Mouse (Mus musculus) thymus, postnatal 4 days (tissue): ENCODE measurements around the gene Vamp2.
"Not testable (repeated sequence)": the region's sequence is repeated elsewhere in the genome, so short reads cannot be mapped to it uniquely, and the experiment has no call there.

ENCODE experiments used
- DNase-seq: peaks from one replicate; pipeline ENCODE4 v3.0.0; 2021

The Vamp2 gene

DNA sequence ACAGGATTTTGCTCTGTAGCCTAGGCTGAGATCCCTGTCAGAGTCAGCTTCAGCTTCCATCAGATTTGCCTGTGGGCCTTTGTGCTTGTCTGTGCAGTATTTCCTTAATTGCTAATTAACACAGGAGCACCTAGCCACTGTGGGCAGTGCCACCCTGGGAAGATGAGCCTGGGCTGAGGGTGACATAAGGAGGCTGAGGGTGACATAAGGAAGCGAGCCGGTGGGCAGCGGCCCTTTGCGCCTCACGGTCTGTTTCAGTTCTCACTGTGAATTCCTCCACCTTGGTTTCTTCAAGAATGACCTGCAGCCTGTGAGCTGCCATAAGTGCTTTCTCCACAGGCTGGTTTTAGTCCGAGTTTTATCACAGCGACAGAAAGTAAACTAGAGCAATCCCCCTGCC, 6.7 kb upstream of the Vamp2 start:
- DNase-seq: no peak

DNA sequence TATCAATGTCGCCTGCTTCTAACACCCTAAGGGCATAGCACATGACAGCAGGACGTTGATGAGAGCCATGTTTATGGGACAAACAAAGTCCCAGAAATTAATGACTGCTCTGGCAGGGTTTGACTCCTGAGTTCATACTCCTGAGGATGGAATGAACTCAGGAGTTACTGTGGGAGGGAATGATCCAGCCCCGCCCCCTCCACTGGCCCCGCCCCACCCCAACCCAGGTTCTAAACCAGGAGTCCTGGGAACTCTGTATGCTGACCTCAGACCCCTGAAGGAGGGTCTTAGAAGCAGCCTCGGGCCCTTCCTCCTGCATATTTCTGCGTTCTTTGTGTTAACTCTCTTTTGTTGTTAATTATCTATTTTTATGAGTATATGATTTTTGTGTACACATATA, 2.7 kb upstream of the Vamp2 start:
- no peak for DNase-seq

DNA sequence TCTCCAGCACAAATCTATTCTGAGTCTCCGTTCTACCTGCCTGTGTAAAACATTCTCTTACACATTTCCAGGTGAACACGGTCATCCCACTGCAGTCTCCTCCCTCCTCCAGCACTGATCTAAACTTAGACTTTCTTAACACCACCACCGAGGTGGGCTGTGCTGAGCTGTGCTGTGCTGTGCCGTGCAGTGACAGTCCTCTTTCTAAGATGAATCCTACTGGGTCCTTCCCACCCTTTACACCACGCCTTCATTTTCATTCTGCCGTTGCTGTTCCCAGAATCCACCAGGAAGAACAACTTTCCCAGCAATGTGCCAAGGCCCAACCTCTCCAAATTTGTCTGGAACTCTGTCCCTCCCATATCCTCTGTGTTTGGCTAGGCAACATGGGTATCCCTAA, 1.9 kb upstream of the Vamp2 start:
- DNase-seq: no peak

- DNase-seq: no peak
These were observed 1.2 kb upstream of the Vamp2 start for GRCm38 (mm10) chr11:69087082-69087481.

- DNase-seq: no peak
These were observed 693 bp upstream of the Vamp2 start for GRCm38 (mm10) chr11:69087597-69087996.

DNA sequence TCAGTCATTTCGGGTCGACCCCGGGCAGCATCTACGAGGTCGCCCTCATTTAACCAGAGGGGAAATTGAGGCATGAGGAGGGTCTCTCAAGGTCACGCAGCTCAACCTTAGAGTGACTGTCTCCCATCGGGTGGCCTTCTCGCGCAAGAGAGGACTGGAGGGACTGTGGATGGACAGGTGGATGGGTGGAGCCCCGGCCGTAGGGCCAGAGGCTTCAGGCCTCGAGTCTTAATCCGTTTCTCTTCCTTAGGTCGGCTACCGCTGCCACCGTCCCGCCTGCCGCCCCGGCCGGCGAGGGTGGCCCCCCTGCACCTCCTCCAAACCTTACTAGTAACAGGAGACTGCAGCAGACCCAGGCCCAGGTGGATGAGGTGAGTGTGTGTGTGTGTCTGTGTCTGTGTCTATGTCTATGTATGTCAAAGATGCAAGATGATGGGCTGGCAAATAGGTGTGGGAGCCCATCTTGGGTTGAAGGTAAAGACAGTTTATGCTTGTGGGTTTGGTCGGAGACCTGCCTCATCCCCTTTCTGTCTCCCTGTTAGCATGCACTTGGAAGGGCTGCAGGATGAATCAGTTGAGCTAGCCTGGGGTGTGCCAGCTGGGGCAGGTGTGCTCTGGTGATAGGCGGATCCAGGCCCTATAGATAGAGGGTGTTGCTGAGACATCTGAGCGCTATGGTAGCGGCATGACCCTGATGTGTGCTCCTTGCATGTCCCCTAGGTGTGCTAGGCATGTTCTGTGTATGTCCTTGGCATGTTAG, 746 bp downstream of the Vamp2 start:
- no peak for DNase-seq

- no peak for DNase-seq
These were observed 1.5 kb downstream of the Vamp2 start for GRCm38 (mm10) chr11:69089616-69090290.

GRCm38 (mm10) chr11:69090367-69090766, 2.1 kb downstream of the Vamp2 start:
- no peak for DNase-seq

- DNase-seq: no peak
These were observed 3.5 kb downstream of the Vamp2 start for GRCm38 (mm10) chr11:69091566-69092385.

DNA sequence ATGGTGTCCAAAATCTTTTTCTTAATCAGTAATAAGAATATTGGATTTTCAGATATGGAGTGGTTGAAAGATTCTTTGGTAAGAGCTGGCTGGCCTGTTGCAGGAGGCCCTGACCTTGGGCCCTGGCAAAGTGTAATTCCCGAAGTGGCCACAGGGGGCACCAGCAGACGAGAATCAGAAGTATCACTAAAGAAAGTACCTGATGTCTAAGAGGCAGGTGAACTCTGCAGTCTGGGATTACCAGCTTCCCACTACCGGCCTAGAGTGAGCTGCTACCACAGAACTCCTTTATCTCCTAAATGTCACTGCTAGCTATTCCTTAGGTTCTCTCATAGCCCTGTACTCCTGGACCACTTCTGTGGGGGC, 4.1 kb downstream of the Vamp2 start:
- DNase-seq: peak; percentile 95

- no peak for DNase-seq
These were observed 4.6 kb downstream of the Vamp2 start for GRCm38 (mm10) chr11:69092871-69093270.

DNA sequence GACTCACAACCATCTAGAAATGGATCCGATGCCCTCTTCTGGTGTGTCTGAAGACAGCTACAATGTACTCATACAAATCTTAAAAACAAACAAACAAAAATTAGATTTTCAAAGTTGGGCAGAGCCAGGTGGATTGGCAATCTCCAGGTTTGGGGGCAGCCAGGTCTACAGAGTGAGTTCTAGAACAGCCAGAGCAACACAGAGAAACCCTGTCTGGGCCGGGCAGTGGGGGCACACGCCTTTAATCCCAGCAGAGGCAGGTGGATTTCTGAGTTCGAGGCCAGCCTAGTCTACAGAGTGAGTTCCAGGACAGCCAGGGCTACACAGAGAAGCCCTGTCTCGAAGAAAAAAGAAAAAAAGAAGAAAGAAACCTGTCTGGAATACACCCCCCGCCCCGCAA, 5.6 kb downstream of the Vamp2 start:
- DNase-seq: not testable (repeated sequence)

GRCm38 (mm10) chr11:69094697-69095429, 6.6 kb downstream of the Vamp2 start, which contains the start of gene Per1:
TSS of gene Per1 (plus strand) at chr11:69095217.
- peak; percentile 96 for DNase-seq

DNA sequence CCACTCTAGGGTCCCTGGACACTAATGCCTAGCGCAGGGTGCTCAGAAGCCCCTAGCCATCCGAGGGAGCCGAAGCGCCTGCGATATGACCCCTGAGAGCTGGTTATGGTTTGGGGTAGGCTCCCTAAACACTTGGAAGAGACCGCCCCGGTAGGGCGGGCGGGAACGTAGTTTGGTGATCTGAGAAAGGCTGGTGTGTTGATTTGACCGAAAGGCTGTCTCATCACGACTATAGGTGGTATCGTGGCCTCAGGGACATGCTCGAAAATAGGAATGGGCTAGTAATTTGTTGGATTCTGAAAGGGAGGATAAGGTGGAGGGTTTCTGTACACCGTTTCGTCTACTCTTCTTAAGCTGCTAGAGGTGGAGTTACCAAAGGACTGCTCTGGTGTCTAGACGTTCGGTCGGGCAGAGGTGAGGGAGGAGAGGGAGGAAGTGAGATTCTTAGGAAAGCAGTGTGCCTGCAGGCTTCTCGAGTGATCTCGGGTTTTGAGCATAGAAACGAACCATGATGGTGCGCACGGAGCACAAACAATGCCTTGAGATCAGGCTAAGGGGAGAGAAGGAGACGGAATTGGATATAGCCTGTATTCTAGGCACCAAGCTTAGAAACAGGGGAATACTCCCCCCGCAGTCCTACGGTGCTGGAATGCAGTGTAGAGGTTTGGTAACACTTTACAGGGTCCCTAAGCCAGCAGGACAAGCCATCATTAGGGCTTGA, 7.4 kb downstream of the Vamp2 start:
- DNase-seq: peak; percentile 47

- no peak for DNase-seq
These were observed 8.2 kb downstream of the Vamp2 start for GRCm38 (mm10) chr11:69096360-69096986.

GRCm38 (mm10) chr11:69096987-69097900, 9.0 kb downstream of the Vamp2 start:
- peak; percentile 89 for DNase-seq

DNA sequence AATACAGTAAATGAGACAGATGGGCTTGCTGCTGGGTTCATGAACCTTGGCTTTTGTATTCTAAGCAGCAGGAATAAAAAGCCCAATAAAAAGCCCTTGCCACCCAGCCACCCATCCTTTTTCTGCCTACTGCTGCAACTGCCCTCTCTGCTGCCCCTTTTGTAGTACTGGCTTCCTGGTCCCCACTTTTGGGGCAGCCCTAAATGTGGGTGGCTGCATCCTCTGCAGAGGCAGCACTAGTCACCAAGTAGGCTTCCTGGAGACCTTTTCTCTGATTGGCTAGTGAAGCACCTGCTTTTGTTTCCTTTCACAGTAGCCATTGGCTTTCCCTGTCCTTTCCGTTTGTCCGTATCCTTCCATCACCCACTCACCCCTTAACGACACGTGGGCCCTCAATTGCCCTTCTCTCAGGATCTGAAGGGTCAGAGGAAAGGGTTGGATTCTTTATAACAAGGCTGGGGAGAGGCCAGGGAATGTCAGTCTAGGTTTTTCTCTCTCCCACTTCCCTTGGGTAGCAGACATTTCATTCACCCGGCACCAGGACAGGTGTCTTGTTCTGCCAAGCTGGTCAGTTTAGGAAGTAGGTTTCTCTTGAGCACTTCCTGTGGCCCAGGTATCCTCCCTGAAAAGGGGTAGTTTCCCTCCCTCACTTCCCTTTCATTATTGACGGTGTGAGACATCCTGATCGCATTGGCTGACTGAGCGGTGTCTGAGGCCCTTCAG, 9.9 kb downstream of the Vamp2 start:
- DNase-seq: no peak

- peak; percentile 89 for DNase-seq
These were observed 10.4 kb downstream of the Vamp2 start for GRCm38 (mm10) chr11:69098762-69099091.

DNA sequence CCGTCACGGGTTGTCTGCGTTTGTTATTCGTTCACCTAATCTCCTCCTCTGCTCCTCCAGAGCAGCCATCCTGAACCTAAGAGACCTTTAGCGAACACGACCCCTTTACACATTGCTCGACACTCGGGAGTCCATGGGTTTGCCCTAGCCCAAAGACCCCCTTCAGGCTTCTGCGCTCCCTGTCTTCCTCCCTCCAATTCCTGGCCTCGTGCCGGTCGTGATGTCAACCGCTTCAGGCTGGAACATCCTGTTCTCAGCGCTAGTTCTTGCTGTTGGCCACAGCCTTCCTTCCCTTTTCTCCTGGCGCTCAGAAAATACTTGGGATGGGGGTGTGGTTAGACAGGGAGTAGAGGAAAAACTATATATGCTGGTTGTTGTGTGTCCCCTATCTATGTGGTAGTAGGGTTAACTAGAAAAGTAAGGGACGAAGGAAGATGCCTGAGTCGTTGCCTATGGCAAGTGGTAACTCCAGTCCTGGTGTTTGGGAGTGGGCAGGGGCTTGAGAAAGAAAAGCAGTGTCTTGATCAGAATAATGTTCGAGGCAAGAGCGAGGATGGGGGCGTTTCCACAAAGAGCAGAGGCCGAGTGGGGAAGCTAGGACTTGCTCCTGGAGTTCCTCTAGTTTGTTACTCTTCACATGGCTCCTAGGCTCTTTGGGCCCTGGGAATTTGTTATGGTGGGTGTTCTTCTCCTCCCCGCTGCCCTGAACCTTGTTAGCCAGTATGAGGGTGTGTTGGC, 11.1 kb downstream of the Vamp2 start:
- DNase-seq: no peak
